Mouse (Mus musculus) neutrophil, adult 59 days (primary cell): ENCODE results near the gene Mmp11. TPM values are rescaled to one million over a fixed set of nuclear protein-coding genes. Genes with fewer than 3 reads are reported as not detected.

ENCODE experiments used
- total RNA-seq, 2 experiments: library from RNA; stranded (reverse); gene quantifications; 1 replicate in 1 of 2; 2 replicates in 1 of 2; pipeline ENCODE4 v1.2.4; 2023

The Mmp11 gene
- under 1 TPM in 1 of 2 experiments, not detected in 1; 0.60 TPM for total RNA-seq

DNA sequence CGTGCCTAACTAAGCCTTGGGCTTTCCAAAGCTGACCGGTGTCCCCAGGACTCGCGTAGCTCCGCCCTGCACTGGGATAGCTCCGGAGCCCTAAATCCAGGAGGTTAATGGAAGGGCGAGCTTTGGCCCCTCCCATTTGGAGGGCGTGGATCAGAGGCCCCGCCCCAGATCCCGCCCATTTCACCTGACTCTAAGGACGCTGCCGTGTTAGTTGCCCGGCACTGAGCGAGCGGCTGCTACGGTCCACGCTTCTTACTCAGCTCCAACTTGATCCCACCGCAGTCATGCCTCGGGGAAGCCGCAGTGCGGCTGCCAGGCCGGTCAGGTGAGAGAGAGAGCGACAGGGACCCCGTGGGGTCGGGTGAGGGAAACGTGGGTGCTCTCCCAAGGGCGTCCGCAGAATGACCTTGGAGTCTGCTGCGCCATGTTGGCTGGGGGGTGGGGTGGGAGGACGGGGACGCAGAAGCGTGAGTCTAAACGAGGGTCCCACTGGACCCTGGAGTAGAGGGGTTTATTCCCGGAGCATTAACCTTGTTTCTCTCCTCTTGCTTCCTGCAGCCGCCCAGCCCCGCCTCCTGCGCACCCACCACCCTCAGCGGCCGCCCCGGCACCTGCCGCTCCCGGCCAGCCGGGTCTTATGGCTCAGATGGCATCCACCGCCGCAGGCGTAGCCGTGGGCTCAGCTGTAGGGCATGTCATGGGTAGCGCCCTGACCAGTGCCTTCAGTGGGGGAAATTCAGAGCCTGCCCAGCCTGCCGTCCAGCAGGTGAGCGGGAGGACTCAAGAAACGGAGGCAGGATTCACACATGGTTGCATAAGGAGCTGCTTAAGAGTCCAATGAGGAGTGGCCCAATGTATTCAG is at the start of gene Mmp11:
Gene Mmp11, minus strand, starts transcription at position 817 of the 862 bp plus-strand sequence.

DNA sequence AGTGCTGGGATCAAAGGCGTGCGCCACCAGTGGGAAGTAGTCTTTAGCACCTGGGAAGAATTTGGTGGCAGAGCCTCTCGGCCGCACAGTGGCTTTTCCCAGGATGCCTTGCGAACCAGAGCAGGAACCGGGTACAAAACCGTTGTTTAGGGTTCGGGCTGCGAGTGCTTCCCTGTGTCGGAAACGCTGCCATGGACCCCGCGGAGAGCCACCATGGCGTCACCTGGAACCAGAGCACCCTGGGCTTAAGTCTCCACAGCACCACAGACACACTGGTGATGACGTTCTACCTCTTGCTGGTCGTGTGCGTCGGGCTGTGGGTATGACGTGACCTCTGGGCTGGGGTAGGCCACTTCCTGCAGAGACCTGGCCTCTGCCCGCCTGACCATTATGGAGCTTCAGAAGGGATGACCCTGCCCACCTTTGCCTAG is 18.1 kb upstream of the Mmp11 start, which contains the start of gene Gm5134:
Gene Gm5134, plus strand, starts transcription at position 134 of the 431 bp plus-strand sequence.

DNA sequence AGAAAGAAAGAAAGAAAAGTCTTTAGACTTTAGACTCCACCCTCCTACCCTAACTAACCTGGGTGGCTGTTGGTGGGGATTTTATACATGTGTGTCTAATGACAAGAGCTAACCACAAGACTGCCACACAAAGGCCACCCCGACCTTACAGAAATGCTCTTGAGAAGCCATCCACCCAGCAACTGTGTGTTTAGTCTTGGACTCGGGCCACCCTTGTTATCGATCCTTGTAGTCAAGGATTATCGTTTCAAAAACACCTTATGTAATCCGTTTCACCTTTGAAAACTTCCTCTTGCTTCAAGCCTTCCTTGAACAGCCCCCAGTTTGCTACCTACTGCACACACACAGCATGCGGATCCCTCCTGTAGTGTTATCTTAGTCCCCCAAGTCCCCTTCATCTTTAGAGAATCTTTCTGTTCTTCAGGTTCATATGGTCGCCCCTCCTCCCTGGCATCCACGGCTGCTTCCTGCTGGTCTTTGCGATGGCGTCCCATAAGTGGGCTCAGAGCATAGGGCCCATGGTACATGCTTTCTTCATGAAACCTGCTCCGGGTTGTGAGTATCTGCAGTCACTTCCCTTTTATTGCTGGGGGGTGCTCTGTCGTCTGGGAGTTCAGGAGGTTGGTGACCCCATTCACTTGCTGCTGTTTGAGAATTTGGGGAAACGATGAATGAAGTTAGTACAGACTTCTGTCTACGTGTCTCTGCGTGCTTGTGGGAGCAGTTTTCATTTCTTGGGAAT is 6.6 kb upstream of the Mmp11 start, which contains the start of gene Vpreb3:
Gene Vpreb3, plus strand, starts transcription at position 322 of the 742 bp plus-strand sequence.

DNA sequence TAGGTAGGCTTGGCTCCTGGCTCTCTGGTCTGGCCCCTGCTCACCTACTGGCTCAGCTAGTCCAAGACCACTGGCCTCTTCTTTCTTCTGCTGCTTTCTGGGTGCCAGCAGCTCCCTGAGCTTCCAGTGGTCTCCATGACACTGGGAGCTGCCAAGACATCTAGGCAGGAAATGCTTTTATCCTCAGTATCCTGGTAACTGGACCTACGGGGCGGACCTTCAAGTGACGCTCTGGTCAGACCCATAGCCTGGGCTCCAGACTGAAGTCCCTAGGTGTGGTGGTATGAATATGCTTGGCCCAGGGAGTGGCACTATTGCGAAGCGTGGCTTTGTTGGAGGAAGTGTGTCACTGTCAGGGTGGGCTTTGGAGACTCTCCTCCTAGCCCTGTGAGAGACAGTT is 4.2 kb upstream of the Mmp11 start, which contains the start of gene Gm867:
Gene Gm867, minus strand, starts transcription at position 153 of the 400 bp plus-strand sequence.

DNA sequence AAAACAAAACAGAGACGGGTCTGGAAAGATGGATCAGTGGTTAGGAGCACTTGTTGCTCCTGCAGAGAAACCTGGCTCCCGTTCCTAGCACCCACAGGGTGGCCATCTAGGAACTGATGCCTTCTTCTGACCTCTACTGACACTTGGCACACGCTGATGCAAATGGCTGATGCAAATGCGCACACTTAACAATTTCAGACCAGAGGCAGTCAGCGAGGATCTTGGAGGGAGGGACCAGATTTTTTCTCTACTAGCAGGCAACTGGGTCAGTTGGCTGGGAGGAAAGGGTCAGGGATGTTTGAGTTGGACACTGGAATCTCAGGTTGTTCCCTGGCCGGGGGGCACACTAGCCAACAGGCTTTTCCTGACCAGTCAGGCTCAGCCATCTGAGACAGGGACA is 3.4 kb downstream of the Mmp11 start, which contains the start of gene Chchd10:
Gene Chchd10, plus strand, starts transcription at position 240 of the 400 bp plus-strand sequence.

DNA sequence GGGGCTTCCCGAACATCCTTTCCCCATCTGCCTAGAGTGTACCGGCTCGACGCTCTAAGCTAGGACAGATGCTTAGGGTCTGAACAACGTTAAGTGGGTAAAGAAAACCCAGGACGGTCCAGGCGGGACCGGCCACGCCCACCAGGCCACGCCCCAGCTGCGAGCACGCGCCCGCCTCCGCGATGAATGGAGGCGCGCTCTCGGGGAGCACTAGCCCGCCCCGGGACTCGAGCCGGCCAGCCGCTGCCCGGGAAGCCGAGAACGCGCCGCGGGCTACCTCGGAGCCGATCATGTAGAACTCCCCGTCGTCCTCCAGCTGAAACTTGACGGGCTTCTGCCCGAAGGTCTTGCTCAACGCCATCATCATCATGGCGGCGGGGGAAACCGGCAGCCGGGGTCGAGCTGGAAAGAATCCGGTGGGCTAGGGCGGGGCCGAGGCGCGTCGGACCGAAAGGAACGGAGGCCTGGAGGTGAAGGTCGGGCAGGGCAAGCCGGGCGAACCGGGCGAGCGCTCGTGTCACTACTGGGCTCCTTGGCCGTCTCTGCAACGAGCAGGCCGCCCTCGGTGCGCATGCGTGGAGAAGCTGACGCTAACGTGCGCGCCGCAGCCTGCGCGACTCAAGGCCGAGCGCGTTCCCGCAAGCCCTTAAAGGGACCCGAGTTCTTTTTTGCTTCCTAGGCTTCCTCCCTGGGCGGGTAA is 15.1 kb downstream of the Mmp11 start, which contains the start of gene Smarcb1:
Gene Smarcb1, minus strand, starts transcription at position 592 of the 700 bp plus-strand sequence.

DNA sequence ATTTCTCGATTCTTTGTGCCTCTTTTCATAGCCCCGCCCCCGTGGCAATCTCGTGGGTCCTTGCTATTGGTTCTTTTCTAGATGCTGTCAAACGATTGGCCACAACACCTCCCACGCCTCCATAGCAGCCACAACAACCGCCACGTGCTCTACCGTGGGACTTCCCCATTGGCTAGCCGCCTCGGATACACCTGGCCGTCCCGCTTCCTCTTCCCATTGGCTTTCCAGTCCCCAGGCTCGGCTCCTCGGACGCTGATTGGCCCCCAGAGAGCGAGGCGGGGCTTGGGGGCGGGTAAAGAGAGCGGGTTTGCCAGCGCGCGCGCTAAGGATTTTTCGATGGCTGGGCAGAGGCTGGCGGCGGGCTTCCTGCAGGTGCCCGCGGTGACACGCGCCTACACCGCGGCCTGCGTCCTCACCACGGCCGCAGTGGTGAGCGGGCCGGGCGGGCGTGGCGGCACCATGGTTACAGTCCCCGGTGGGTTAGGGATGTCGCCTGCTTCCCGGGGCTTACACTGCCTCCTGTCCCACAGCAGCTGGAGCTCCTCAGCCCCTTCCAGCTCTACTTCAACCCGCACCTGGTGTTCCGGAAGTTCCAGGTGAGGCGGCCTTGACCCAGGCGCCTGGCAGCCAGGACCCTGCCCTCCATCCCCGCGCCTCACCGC is 43.1 kb downstream of the Mmp11 start, which contains the start of gene Derl3:
Gene Derl3, plus strand, starts transcription at position 325 of the 662 bp plus-strand sequence.

Other genes with a start within 250 kb of the Mmp11 start
- 10 to 100 TPM; 64.4 to 64.5 TPM for gene Cabin1, start 172.2 kb downstream of the Mmp11 start, total RNA-seq
- gene Ddt, start 163.1 kb downstream of the Mmp11 start, total RNA-seq = 10 to 100 TPM in 1 of 2 experiments, 1 to 10 TPM in 1; 9.8 to 11.7 TPM
- not detected for gene Gm20441, start 155.5 kb downstream of the Mmp11 start, total RNA-seq
- gene Gstt3, start 155.1 kb downstream of the Mmp11 start, total RNA-seq = 1 to 10 TPM; 3.4 to 3.5 TPM
- gene Gstt1, start 137.9 kb downstream of the Mmp11 start, total RNA-seq = 1 to 10 TPM in 1 of 2 experiments, not detected in 1; 2.6 TPM
- not detected for gene Gstt4, start 114.0 kb downstream of the Mmp11 start, total RNA-seq
- 1 to 10 TPM; 5.0 to 6.8 TPM for gene Gstt2, start 99.1 kb downstream of the Mmp11 start, total RNA-seq
- 10 to 100 TPM; 66.0 to 70.6 TPM for gene Mif, start 76.3 kb downstream of the Mmp11 start, total RNA-seq
- gene Derl3, start 43.1 kb downstream of the Mmp11 start, total RNA-seq = 1 to 10 TPM in 1 of 2 experiments, under 1 TPM in 1; 0.60 to 3.3 TPM
- 10 to 100 TPM; 32.6 to 36.4 TPM for gene Smarcb1, start 14.9 kb downstream of the Mmp11 start, total RNA-seq
- 10 to 100 TPM in 1 of 2 experiments, 1 to 10 TPM in 1; 6.7 to 10.1 TPM for gene Chchd10, start 3.4 kb downstream of the Mmp11 start, total RNA-seq
- gene Gm867, start 4.2 kb upstream of the Mmp11 start, total RNA-seq = under 1 TPM in 1 of 2 experiments, not detected in 1; 0.53 TPM
- 10 to 100 TPM in 1 of 2 experiments, 1 to 10 TPM in 1; 5.8 to 12.6 TPM for gene Vpreb3, start 6.6 kb upstream of the Mmp11 start, total RNA-seq
- gene Gm5134, start 18.0 kb upstream of the Mmp11 start, total RNA-seq = under 1 TPM in 1 of 2 experiments, not detected in 1; 0.18 TPM
- gene Zfp280b, start 96.2 kb upstream of the Mmp11 start, total RNA-seq = 1 to 10 TPM; 4.6 to 5.2 TPM
- not detected for gene Slc5a4b, start 174.5 kb upstream of the Mmp11 start, total RNA-seq
- gene Slc5a4a, start 211.0 kb upstream of the Mmp11 start, total RNA-seq = not detected